Mouse (Mus musculus) forebrain, embryonic 12.5 days (tissue): ENCODE results near the gene Eml3. TPM values are rescaled to one million over a fixed set of nuclear protein-coding genes. Genes with fewer than 3 reads are reported as not detected.
A peak's percentile ranks its signal among the peaks of the same experiment; 100 is the strongest.

Experiments
- ATAC-seq: fragments of 200-750 bp; cut with Nextera tagmentation; 2 replicates; pipeline ENCODE4 v1.8.0; 2017; ENCODE audit warnings: moderate TSS enrichment; ENCODE audit not compliant: low FRiP score
- H3K27ac ChIP-seq: fragments of 300-500 bp; sonication (generic); 2 replicates; pipeline ENCODE4 v1.5.1; 2016; ENCODE audit warnings: mild to moderate bottlenecking
- H3K27me3 ChIP-seq: fragments of 300-500 bp; sonication (generic); 2 replicates; pipeline ENCODE4 v1.6.1; 2016; ENCODE audit warnings: mild to moderate bottlenecking
- H3K36me3 ChIP-seq: fragments of 300-500 bp; sonication (generic); replicated peaks from 2 replicates; pipeline ENCODE4 v1.6.1; 2016; ENCODE audit warnings: mild to moderate bottlenecking
- H3K4me1 ChIP-seq: fragments of 300-500 bp; sonication (generic); 2 replicates; pipeline ENCODE4 v1.6.1; 2016
- H3K4me2 ChIP-seq: fragments of 300-500 bp; sonication (generic); 2 replicates; pipeline ENCODE4 v1.6.1; 2016; ENCODE audit warnings: mild to moderate bottlenecking, moderate library complexity
- H3K4me3 ChIP-seq: fragments of 300-500 bp; sonication (generic); replicated peaks from 2 replicates; pipeline ENCODE4 v1.5.1; 2016; ENCODE audit warnings: mild to moderate bottlenecking
- H3K9ac ChIP-seq: fragments of 300-500 bp; sonication (generic); 2 replicates; pipeline ENCODE4 v1.6.1; 2016; ENCODE audit warnings: mild to moderate bottlenecking
- H3K9me3 ChIP-seq: fragments of 300-500 bp; sonication (generic); 2 replicates; pipeline ENCODE4 v1.6.1; 2016
- WGBS: fragments of 180-500 bp; shearing (Covaris S2); methylation state at CpG from one replicate; pipeline ENCODE4 v1.1.7; 2016; 5-methylcytosine and 5-hydroxymethylcytosine counted together
- polyA plus RNA-seq: library from polyadenylated mRNA; unstranded; fragments of >200 nt; fragmentation: Nextera tagmentation; extraction: Ambion mirVana; gene quantifications from 2 replicates; pipeline ENCODE4 v1.2.1, GENCODE M21; 2016

The Eml3 gene
- polyA plus RNA-seq, 1 experiment from 2014 or later: 13.8 TPM

DNA sequence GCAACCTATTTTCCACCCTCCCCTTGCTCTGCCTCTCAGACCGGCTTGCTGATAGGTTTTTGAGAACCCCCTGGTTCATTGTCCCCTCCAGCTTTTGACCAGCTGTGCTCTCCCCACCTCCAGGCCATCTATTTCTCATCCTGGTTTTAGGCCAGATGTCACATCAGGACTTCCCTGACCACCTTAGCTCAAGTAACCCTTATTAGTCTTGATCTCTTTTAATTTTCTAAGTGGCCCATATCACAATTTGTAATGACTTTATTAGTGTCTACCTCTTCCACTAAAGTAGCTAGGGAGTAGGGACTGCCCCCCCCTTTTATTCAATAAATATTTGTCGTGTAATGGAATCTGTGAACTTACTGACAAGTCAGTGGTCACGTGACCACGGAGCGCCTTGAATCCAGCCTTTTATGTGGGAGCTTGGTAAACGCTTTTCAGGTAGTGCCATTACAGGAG is 8.5 kb upstream of the Eml3 start:
- H3K4me2 ChIP-seq: peak overlapping the region; percentile 85
- H3K27me3 ChIP-seq: no peaks in the 10 kb centered on the region
- H3K4me1 ChIP-seq: peaks cover 16% of the 10 kb centered on the region
- ATAC-seq: no peak
- H3K9me3 ChIP-seq: no peaks in the 10 kb centered on the region
- H3K27ac ChIP-seq: peak overlapping the region; percentile 89
- H3K4me3 ChIP-seq: peak overlapping the region; percentile 83
- peaks cover 28% of the 10 kb centered on the region for H3K36me3 ChIP-seq
- peak overlapping the region; percentile 86 for H3K9ac ChIP-seq
- 5% methylated on average over 6 of the region's 6 CpGs for WGBS

GRCm38 (mm10) chr19:8921741-8922140 is 7.6 kb upstream of the Eml3 start:
- Histone ChIP-seq H3K4me1 (peaks cover 16% of the 10 kb centered on the region), H3K27me3 (no peaks in the 10 kb centered on the region), H3K9me3 (no peaks in the 10 kb centered on the region), H3K4me2 (0 out of 2 replicates have a peak overlapping the region, but pooled peaks have one; percentile 85), H3K4me3 (0 out of 2 replicates have a peak overlapping the region, but pooled peaks have one; percentile 83), H3K9ac (no peak overlapping the region), H3K36me3 (peaks cover 28% of the 10 kb centered on the region), H3K27ac (no peak overlapping the region)
- WGBS: 83% methylated on average over 9 of the region's 9 CpGs
- ATAC-seq: no peak

- no peak for ATAC-seq
- Histone ChIP-seq H3K9me3 (no peaks in the 10 kb centered on the region), H3K4me1 (peaks cover 23% of the 10 kb centered on the region), H3K27me3 (peaks cover 7% of the 10 kb centered on the region; the same call in 1 of the 2 replicates), H3K4me2 (no peak overlapping the region), H3K27ac (no peak overlapping the region), H3K4me3 (no peak overlapping the region), H3K9ac (no peak overlapping the region), H3K36me3 (peaks cover 35% of the 10 kb centered on the region)
- 91% methylated on average over 2 of the region's 2 CpGs for WGBS
Measured at GRCm38 (mm10) chr19:8926766-8927165, 2.6 kb upstream of the Eml3 start.

DNA sequence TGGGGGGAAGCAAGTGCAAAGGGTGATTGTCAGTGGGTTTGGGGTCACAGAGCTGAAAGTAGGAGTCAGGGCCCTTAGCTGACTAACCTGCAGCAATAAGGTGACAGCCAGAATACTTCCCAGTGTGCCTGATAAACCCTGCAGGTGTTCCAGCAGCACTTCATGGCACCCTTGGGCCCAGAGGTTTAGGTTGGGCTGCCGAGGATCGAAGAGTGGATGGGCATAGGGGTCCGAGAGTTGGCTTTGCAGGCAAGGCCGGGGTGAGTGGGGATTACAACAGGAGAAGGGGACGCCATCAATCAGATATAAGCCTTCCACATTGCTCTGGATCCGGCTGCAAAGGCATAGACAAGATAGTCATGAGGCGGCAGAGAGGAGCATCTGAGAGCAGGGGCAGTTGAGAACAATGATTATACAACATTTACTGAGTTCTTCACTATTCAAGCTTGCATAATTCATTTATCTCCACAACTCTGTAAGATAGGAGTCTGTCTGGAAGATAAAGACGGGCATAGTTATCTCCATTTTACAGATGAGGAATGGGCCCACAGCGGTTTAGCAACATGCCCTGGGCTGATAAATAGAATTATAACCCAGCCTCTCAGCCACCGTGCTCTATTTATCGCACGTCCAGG is 1.3 kb upstream of the Eml3 start:
- H3K4me2 ChIP-seq: no peak overlapping the region
- H3K9ac ChIP-seq: no peak overlapping the region
- H3K4me3 ChIP-seq: no peak overlapping the region
- H3K4me1 ChIP-seq: peaks cover 22% of the 10 kb centered on the region
- peaks cover 7% of the 10 kb centered on the region; the same call in 1 of the 2 replicates for H3K27me3 ChIP-seq
- 92% methylated on average over 12 of the region's 12 CpGs for WGBS
- no peak overlapping the region for H3K27ac ChIP-seq
- no peak for ATAC-seq
- no peaks in the 10 kb centered on the region for H3K9me3 ChIP-seq
- peaks cover 33% of the 10 kb centered on the region for H3K36me3 ChIP-seq

GRCm38 (mm10) chr19:8928689-8929223 is 596 bp upstream of the Eml3 start:
- H3K4me2 ChIP-seq: peak overlapping the region; percentile 81
- ATAC-seq: peak; percentile 12
- H3K36me3 ChIP-seq: peaks cover 32% of the 10 kb centered on the region
- H3K4me3 ChIP-seq: peak overlapping the region; percentile 60
- H3K27ac ChIP-seq: peak overlapping the region; percentile 33; the same call in 1 of the 2 replicates
- peaks cover 22% of the 10 kb centered on the region for H3K4me1 ChIP-seq
- peaks cover 7% of the 10 kb centered on the region; the same call in 1 of the 2 replicates for H3K27me3 ChIP-seq
- H3K9ac ChIP-seq: peak overlapping the region; percentile 79; the same call in 1 of the 2 replicates
- 12% methylated on average over 16 of the region's 16 CpGs for WGBS
- no peaks in the 10 kb centered on the region for H3K9me3 ChIP-seq

DNA sequence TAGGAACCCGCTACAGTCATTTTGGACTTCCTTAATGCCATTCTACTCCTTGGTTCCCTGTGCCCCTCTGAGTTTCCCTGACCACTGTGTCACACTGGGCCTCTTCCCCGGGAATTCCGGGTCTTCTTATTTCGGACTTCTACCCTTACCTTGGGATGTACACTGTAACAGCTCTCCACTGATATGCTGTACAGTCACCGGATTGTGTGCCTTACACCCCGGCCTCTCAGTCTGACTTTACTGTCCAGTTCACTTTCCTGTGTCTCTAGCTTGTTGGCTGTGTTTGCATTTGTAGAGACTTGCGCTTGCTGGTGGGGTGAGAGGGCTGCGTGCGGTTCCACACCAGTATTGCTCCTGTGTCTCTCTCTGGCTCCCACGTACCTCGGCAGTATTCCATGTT is 765 bp downstream of the Eml3 start:
- H3K9ac ChIP-seq: peak overlapping the region; percentile 79
- no peaks in the 10 kb centered on the region for H3K9me3 ChIP-seq
- peaks cover 31% of the 10 kb centered on the region for H3K36me3 ChIP-seq
- peaks cover 22% of the 10 kb centered on the region for H3K4me1 ChIP-seq
- 18% methylated on average over 11 of the region's 11 CpGs for WGBS
- ATAC-seq: peak; percentile 3; the same call in 1 of the 2 replicates
- H3K4me2 ChIP-seq: peak overlapping the region; percentile 81
- no peak overlapping the region for H3K27ac ChIP-seq
- H3K27me3 ChIP-seq: peaks cover 7% of the 10 kb centered on the region; the same call in 1 of the 2 replicates
- H3K4me3 ChIP-seq: peak overlapping the region; percentile 60

- peaks cover 25% of the 10 kb centered on the region for H3K36me3 ChIP-seq
- WGBS: 82% methylated on average over 7 of the region's 7 CpGs
- H3K4me2 ChIP-seq: peak overlapping the region; percentile 81; the same call in 1 of the 2 replicates
- peaks cover 7% of the 10 kb centered on the region; the same call in 1 of the 2 replicates for H3K27me3 ChIP-seq
- no peak overlapping the region for H3K27ac ChIP-seq
- H3K4me1 ChIP-seq: peaks cover 22% of the 10 kb centered on the region
- H3K9me3 ChIP-seq: no peaks in the 10 kb centered on the region
- ATAC-seq: no peak
- peak overlapping the region; percentile 60; the same call in 1 of the 2 replicates for H3K4me3 ChIP-seq
- 0 out of 2 replicates have a peak overlapping the region, but pooled peaks have one; percentile 79 for H3K9ac ChIP-seq
Measured at GRCm38 (mm10) chr19:8930771-8931170, 1.4 kb downstream of the Eml3 start.

DNA sequence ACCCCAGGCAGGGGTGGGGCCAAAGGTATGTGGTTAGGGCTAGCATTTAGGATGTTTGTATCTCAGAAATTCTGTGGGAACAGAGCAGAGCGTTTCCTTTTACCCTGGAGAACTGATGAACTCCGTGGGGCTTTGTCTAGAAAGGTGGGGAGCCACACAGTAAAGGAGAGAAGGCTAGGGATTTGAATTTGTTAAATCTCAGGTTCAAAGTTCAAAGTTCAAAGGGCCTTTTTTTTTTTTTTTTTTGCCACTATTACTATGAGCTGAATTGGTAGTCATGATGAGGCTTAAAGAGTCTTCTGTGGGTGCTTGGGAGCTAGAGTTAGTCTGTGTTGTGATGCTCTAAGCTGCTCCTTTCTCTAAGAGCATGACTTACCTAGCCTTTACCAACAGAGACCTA is 7.4 kb downstream of the Eml3 start:
- H3K27me3 ChIP-seq: no peaks in the 10 kb centered on the region
- no peak overlapping the region for H3K27ac ChIP-seq
- no peaks in the 10 kb centered on the region for H3K9me3 ChIP-seq
- H3K4me2 ChIP-seq: no peak overlapping the region
- ATAC-seq: no peak
- peaks cover 4% of the 10 kb centered on the region for H3K36me3 ChIP-seq
- 87% methylated on average over 2 of the region's 2 CpGs for WGBS
- peaks cover 12% of the 10 kb centered on the region for H3K4me1 ChIP-seq
- H3K4me3 ChIP-seq: no peak overlapping the region
- no peak overlapping the region for H3K9ac ChIP-seq

GRCm38 (mm10) chr19:8940526-8941133 is 11.3 kb downstream of the Eml3 start:
- Histone ChIP-seq H3K36me3 (peaks cover 23% of the 10 kb centered on the region), H3K9me3 (no peaks in the 10 kb centered on the region), H3K9ac (peak overlapping the region; percentile 83), H3K27me3 (no peaks in the 10 kb centered on the region), H3K4me2 (no peak overlapping the region), H3K4me3 (no peak overlapping the region), H3K27ac (peak overlapping the region; percentile 94; the same call in 1 of the 2 replicates), H3K4me1 (peaks cover 38% of the 10 kb centered on the region)
- ATAC-seq: no peak
- 79% methylated on average over 15 of the region's 15 CpGs for WGBS

GRCm38 (mm10) chr19:8941136-8941514 is 11.8 kb downstream of the Eml3 start:
- H3K4me3 ChIP-seq: peak overlapping the region; percentile 72
- H3K9me3 ChIP-seq: no peaks in the 10 kb centered on the region
- H3K27ac ChIP-seq: peak overlapping the region; percentile 94
- peak; percentile 37 for ATAC-seq
- H3K9ac ChIP-seq: peak overlapping the region; percentile 83
- H3K4me1 ChIP-seq: peaks cover 38% of the 10 kb centered on the region
- H3K36me3 ChIP-seq: peaks cover 28% of the 10 kb centered on the region
- 36% methylated on average over 10 of the region's 10 CpGs for WGBS
- peak overlapping the region; percentile 69 for H3K4me2 ChIP-seq
- no peaks in the 10 kb centered on the region for H3K27me3 ChIP-seq

GRCm38 (mm10) chr19:8941515-8942217 is 12.3 kb downstream of the Eml3 start, which contains the start of gene Mta2:
Mta2 (plus strand) TSS chr19:8941875.
- Histone ChIP-seq H3K9me3 (no peaks in the 10 kb centered on the region), H3K27ac (peak within 1 kb of the TSS; percentile 94), H3K9ac (peak within 1 kb of the TSS; percentile 83), H3K4me2 (peak within 1 kb of the TSS; percentile 69), H3K36me3 (peaks cover 33% of the 10 kb centered on the region), H3K4me1 (peaks cover 38% of the 10 kb centered on the region), H3K4me3 (peak within 1 kb of the TSS; percentile 72), H3K27me3 (no peaks in the 10 kb centered on the region)
- under 1% methylated on average over 64 of the region's 64 CpGs for WGBS
- peak; percentile 93 for ATAC-seq
